Mouse (Mus musculus) layer of hippocampus, postnatal 10 days (tissue): Measurements from ENCODE around the gene Sarnp. TPM values are rescaled to one million over a fixed set of nuclear protein-coding genes. Genes with fewer than 3 reads are reported as not detected.

Source experiments
- DNase-seq, 2 experiments: peaks; one replicate each; pipeline ENCODE4 v3.0.0; 2021; ENCODE audit warnings: low spot score in 2 of 2
- total RNA-seq, 2 experiments: library from RNA; stranded (reverse); gene quantifications; 2 replicates each; pipeline ENCODE4 v1.2.3; 2021

The Sarnp gene
- total RNA-seq, 2 experiments from 2014 or later, result 40.9 to 48.2 TPM

- no peak for DNase-seq
These were observed 73.5 kb downstream of the Sarnp start for GRCm38 (mm10) chr10:128890383-128891295.

- DNase-seq, result peak; percentile 68 to 76
These were observed 74.4 kb downstream of the Sarnp start, which contains the start of gene Gdf11 for GRCm38 (mm10) chr10:128891296-128892094. TSS of gene Gdf11 (minus strand) at chr10:128891718.

- no peak for DNase-seq
These were observed 75.1 kb downstream of the Sarnp start for GRCm38 (mm10) chr10:128892246-128892645.

- peak; percentile 83 to 85 for DNase-seq
These were observed 78.3 kb downstream of the Sarnp start for GRCm38 (mm10) chr10:128895437-128895836.

- DNase-seq, result peak; percentile 73 to 79
These were observed 79.0 kb downstream of the Sarnp start for GRCm38 (mm10) chr10:128895952-128896693.

- no peak for DNase-seq
These were observed 79.7 kb downstream of the Sarnp start for GRCm38 (mm10) chr10:128896807-128897206.

- no peak for DNase-seq
These were observed 80.4 kb downstream of the Sarnp start for GRCm38 (mm10) chr10:128897501-128897900.

GRCm38 (mm10) chr10:128899759-128900490 is 82.8 kb downstream of the Sarnp start:
- no peak for DNase-seq

GRCm38 (mm10) chr10:128900698-128901097 is 83.6 kb downstream of the Sarnp start, which contains the start of gene Cd63:
TSS of gene Cd63 (plus strand) at chr10:128900989.
- DNase-seq, result no peak

- no peak for DNase-seq
These were observed 84.3 kb downstream of the Sarnp start for GRCm38 (mm10) chr10:128901409-128901808.

- no peak for DNase-seq
These were observed 85.4 kb downstream of the Sarnp start for GRCm38 (mm10) chr10:128902409-128902988.

GRCm38 (mm10) chr10:128904812-128905211 is 87.7 kb downstream of the Sarnp start:
- no peak for DNase-seq

- no peak for DNase-seq
These were observed 91.8 kb downstream of the Sarnp start for GRCm38 (mm10) chr10:128908778-128909448.

- peak; percentile 68 to 81 for DNase-seq
These were observed 92.5 kb downstream of the Sarnp start for GRCm38 (mm10) chr10:128909567-128910028.

- peak; percentile 66 to 77 for DNase-seq
These were observed 93.1 kb downstream of the Sarnp start for GRCm38 (mm10) chr10:128910066-128910841.

GRCm38 (mm10) chr10:128911430-128911829 is 94.3 kb downstream of the Sarnp start:
- no peak for DNase-seq

- DNase-seq, result no peak
These were observed 95.1 kb downstream of the Sarnp start for GRCm38 (mm10) chr10:128912268-128912667.

GRCm38 (mm10) chr10:128912791-128913190 is 95.7 kb downstream of the Sarnp start:
- no peak for DNase-seq
